Mouse (Mus musculus) mouse embryonic stem cell (cell line): ENCODE measurements around the gene Myo1h.

ENCODE experiments used
- in situ Hi-C, 2 experiments: fragments of 300-500 bp; cut with MboI; formaldehyde crosslinking; loops; 1 replicate in 1 of 2; 3 replicates in 1 of 2; pipeline ENCODE4 v1.14.3; 2019 to 2020; ENCODE audit warnings: low sequenced_read_pairs in 2 of 2, low pct_unique_long_range_greater_than_20kb in 1 of 2, mixed read lengths in 1 of 2; ENCODE audit not compliant: unreplicated experiment in 1 of 2

Myo1h gene

DNA sequence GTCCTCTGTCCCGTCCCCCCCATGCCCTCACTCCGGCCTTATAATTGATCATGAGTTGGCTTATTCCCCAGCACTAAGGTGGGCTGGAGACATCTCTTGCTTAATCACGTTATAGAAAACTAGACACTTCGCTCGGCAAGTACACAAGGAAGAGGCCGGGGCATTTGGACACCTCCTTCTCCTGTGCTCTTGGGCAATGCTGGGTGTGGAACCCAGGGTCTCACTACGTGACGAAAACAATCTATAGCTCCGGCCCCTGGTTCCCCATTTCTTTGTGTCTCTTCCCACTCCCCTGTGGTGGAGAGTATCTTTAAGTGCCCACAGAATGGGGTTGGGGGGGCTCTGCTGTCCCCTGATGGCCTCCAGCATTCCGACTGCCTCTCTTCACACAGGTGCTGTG, 58.0 kb downstream of the Myo1h start:
- in situ Hi-C loops: no loop called here

DNA sequence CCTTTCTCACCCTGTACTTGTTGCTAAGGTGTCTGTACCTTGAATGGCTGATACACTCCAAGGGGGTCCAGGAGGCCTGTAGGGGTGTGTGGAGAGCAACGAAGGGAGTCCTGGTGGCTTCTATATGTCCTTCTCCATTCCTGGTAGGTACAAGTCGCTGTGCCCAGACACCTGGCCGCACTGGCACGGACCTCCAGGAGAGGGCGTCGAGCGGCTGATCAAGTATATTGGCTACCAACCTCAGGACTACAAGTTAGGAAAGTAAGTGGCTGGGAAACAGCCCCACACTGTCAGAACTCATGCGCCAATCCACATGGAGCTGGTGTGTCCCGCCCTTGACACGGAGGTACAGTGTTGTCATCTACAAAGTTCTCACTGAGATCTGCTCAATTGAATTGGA, 62.5 kb downstream of the Myo1h start:
- in situ Hi-C loops: no loop called here

DNA sequence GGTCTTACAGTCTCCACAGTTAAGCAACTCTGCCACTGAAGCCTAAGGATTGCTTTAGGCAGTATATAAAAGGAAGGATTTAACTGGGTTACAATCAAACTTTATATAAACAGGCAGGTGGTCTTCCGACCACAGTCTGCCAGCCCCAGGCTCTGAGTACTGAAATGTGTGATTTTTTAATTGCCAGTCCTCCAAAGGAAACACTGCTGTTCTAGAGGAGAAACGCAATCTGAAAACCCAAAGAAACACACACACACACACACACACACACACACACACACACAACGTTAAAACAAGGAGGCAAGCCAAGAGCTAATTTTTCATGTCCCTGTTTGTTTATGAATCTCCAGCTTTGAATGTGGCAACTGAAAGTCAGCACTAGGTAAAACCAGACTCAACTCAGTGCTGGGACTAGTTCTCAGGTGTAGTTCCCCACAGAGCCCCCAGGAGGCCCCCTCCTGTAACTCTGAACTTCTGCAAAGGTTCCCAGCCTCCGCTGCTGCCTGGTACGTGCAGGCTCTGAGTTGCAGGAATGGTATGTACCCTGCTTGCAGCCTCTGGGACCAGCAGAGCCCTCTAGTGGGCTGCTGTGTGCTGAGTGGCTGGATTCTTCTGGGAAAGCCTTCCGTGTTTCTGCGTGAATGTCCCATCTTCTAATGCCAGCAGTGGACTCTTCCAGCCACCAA, 67.4 kb downstream of the Myo1h start:
- in situ Hi-C loops: no loop called here

- in situ Hi-C loops: no loop called here
These were observed 68.2 kb downstream of the Myo1h start for GRCm38 (mm10) chr5:114356936-114357751.

GRCm38 (mm10) chr5:114358833-114359232, 69.9 kb downstream of the Myo1h start:
- in situ Hi-C loops: no loop called here

- in situ Hi-C loops: no loop called here
These were observed 70.6 kb downstream of the Myo1h start for GRCm38 (mm10) chr5:114359586-114359985.

GRCm38 (mm10) chr5:114360968-114361367, 72.0 kb downstream of the Myo1h start:
- in situ Hi-C loops: no loop called here

GRCm38 (mm10) chr5:114365043-114365752, 76.2 kb downstream of the Myo1h start:
- in situ Hi-C loops: no loop called here

DNA sequence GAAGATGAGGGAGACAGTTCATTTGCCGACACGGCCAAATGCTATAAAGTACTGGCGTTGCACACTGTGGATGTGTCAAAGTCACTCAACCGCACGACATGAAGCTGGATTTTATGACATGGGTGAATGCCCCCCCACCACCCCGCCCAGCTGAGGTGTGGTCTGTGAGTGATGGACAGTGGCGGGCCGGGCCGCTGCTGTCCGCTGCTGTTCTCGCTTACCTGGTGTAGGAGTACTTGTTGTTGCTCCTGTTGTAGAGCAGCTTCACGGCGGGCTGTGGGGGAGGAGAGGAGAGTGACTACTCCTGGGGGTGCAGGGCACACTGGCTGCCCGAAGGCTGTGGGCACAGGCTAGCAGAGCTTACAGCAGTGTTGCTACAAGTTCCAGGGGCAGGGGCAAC, 79.2 kb downstream of the Myo1h start:
- in situ Hi-C loops: no loop called here

- in situ Hi-C loops: no loop called here
These were observed 80.0 kb downstream of the Myo1h start for GRCm38 (mm10) chr5:114368803-114369496.

- in situ Hi-C loops: no loop called here
These were observed 81.0 kb downstream of the Myo1h start for GRCm38 (mm10) chr5:114369921-114370320.

DNA sequence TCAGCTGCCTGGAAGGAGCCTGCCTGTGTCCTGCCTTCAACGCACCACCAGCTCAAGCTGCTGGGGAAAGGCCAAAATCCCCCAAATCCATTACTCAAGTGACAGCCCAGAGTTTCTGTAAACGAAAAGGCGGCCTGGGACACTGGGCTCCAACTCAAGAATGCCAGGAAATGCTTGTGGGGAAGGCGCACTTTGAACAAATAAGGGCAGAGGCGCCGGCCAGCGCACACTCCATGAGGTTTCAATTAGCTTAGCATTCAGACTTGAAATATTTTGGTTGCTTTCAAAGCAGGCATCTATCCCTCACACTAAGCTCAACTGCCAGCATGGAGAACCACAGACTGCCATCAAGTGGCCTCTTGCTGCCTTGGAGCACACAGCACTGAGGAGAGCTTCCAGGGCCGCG, 81.4 kb downstream of the Myo1h start:
- in situ Hi-C loops: no loop called here

DNA sequence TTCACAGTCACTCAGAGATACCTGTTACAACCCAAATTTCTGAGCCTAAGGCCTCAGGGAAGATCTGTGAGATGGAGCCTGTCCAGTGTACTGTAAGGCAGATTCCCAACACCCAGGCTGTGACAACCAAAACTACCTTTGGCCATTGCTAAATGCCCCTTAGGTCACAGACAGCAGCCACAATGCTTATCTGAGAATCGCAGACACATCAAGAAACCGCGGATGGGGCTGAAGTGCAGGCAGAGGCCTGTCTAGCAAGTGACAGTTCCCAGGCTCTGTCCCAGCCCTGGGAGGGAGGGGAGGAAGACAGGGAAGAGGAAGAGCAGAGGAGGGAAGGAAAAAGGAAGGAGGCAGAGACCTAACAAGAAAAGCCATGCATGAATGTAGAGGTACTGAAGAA, 82.4 kb downstream of the Myo1h start:
- in situ Hi-C loops: no loop called here

DNA sequence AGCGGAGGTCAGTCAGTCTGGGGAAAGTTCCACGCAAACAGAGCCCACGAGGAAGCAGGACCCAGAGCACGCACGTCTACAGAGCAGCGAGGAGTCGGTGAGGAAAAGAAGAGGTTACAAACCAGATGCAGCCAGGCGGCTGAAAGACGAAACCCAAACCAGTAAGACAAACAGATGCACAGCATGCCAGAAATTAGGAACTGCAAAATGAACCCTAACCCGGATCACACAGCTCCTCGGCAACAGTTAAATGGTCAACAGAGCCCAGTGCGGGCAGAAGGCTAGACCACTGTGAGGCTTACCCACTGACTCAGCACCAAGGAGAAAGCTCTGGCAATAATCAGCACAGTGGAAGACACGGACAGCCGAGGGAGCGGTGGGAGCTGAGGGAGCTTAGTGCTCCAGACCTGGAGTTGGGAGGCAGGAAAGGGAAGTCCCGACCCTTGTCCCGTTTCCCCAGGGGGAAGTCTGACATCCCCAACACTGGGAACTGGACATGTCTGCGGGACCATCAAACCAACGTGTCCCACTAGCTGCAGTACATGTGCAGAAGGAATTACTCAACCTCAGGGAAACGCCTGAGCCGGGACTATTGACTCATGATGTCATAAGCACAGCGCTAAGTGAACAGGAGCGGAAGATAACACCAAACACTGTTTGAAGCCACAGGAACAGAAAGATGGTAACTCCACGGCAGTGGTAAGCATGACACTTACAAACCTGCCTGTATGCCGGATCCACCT, 82.9 kb downstream of the Myo1h start:
- in situ Hi-C loops: no loop called here

DNA sequence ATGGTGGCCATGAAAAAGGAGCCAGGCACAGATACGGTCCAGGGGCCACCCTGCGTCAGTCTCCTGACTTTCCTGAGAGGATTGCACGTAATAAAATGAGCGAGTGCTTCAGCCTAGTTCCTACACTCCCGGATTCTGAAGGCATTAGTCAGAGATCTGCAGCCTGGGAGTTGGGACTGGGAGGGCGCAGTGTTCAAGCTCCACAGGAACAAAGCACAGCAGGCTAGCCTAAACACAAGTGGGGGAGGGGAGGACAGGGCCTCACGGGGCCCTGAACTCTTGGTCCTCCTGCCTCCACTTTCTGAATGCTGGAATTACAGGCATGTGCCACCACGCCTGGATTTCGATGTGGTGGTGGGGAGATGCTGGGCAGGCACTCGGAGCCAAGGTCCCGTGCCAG, 83.6 kb downstream of the Myo1h start:
- in situ Hi-C loops: no loop called here

DNA sequence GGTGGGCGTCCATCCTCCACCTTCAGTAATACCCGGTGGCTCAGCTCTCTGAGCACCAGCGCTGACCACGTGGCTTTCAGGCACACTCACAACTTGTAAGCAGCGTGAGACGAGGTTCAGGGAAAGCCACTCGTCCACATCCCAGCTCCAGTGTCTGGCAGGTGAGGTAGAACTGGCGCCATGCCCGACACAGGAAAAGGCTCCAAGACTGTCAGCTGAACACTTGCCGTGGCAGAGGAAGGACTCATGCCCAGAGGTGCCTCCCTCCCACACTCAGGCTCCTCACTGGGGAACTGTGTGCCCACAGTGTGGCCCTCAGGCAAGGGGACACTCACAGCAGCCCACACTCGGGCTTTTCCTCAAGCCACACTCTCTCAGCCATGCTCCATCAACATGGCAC, 84.2 kb downstream of the Myo1h start:
- in situ Hi-C loops: no loop called here

- in situ Hi-C loops: no loop called here
These were observed 84.6 kb downstream of the Myo1h start for GRCm38 (mm10) chr5:114373581-114373980.
